Mouse (Mus musculus) lung, postnatal 36 days (tissue): ENCODE measurements around the gene Prkcd.

Experiments used
- DNase-seq: peaks from one replicate; pipeline ENCODE4 v3.0.0; 2022; ENCODE audit warnings: mixed read lengths

The Prkcd gene

DNA sequence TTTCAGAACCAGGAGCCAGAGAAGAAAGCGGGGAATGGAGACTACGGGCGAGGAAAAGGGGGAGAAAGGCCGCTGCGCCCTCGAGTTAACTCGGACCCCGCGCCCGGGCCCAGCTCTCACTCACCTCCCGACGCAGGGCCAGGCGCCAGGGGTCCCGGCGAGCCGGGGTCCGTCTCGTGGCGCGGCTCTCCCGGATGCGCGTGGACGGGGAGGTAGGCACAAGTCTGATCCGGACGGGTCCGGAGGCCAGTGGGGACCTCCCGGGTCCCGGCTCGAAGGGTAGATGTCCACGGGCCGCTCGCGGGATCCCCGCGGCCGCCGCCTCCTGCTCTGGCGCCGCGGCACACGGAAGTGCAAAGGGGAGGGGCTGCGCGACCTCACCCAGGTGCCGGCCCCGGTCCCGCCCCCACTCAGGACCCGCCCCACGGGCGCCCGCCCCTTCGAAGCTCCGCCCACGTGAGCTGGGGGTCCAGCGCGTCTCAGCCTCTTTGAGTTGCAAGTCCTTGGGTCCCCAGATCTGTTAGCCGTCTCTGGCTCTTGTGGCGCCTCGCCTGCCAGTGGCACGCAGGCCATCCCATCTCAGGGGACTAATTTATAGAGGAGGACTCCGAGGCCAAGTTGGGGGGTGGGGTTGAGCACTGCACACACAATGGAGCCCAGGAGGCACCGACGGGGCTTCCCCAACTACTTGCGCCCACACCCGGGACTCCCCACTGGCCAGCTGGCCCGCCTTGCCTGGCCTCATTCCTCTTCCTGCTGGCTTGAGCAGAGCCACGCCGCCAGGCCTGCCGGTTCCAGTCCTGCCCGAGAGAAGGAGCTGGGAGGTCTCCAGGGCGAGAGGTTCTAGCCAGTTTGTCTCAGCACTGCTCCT lies at the start of gene Prkcd:
Gene Prkcd (minus strand): TSS at position 355 of the 871 bp plus-strand sequence.
- peak; percentile 88 for DNase-seq

DNA sequence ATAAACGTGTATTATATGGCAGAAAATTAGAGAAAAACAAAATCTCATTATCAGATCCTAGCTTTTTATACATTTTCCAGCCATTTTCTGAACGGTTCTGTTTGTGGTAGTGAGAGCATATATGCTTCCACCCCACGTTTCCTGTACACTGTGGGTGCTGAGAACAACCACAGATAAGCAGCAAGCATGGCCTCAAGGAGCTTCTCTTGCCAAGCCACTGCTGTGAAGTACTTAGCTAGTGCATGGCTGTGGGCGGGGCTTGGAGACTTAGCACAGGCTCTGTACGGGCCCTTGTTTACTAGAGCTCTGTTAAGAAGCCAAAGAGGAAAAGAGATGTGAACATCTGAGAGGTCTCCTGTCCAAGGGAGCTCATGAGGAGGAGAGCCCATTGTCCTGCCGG lies 48.9 kb upstream of the Prkcd start:
- peak; percentile 87 for DNase-seq

- peak; percentile 96 for DNase-seq
Measured at GRCm38 (mm10) chr14:30671986-30672312, 45.9 kb upstream of the Prkcd start.

- no peak for DNase-seq
Measured at GRCm38 (mm10) chr14:30671095-30671985, 45.3 kb upstream of the Prkcd start.

GRCm38 (mm10) chr14:30670161-30670560 lies 44.2 kb upstream of the Prkcd start:
- DNase-seq, result no peak

DNA sequence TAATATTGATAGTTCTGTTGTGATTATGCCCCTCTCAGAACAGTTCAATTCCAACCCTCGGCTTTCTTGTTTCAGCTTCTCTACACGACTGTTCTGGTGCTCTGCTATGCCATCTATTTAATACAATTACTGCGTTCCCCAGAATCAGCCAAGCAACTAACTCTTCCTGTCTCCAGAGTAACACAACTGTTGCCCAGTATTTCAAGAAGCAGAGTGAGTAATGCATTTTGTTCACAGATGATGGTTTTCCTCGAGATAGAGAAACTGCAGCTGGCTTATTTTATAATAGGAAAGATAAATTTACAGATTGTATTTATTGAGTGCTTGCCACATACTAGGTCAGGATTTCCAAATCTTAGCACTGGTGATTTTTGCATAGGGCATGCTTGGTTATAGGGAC lies 40.6 kb upstream of the Prkcd start:
- no peak for DNase-seq

DNA sequence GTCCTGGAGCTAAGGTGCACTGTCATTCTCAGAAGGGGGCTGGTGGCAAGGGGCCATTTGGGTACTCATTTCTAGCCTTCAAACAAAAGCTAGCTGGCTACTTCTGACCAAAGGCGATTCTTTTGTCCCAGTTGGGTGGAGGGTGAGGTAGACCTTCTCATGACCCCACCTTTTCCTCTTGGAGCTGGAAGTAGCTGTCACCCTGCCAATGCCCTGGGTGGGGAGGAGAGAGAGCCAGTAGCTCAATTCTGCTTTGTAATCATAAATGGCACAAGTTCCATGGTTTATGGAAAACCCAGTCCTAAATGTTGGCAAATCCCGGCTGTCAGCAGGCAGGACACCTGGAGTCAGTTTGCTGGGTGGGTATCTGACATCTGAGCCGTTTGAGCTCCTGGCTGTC lies 40.1 kb upstream of the Prkcd start:
- DNase-seq, result peak; percentile 73

DNA sequence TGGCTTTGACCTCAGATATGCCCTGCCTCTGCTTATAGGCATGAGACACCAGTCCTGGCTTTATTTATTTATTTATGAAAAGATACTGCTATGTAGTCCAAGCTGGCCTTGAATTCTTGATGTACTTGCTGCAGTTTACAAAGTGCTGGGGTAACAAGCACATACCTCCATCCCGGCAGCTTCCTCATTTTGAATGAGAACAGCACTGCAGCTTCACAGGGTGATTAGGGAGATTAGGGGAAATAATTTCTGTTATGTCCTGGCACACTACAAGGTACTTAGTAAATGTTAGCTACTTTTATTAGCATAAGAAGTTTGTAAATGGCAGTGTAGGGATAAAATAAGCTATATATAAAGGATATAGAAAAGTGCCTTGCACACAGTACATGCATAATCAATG lies 29.5 kb upstream of the Prkcd start:
- no peak for DNase-seq

GRCm38 (mm10) chr14:30654691-30655228 lies 28.8 kb upstream of the Prkcd start:
- no peak for DNase-seq

DNA sequence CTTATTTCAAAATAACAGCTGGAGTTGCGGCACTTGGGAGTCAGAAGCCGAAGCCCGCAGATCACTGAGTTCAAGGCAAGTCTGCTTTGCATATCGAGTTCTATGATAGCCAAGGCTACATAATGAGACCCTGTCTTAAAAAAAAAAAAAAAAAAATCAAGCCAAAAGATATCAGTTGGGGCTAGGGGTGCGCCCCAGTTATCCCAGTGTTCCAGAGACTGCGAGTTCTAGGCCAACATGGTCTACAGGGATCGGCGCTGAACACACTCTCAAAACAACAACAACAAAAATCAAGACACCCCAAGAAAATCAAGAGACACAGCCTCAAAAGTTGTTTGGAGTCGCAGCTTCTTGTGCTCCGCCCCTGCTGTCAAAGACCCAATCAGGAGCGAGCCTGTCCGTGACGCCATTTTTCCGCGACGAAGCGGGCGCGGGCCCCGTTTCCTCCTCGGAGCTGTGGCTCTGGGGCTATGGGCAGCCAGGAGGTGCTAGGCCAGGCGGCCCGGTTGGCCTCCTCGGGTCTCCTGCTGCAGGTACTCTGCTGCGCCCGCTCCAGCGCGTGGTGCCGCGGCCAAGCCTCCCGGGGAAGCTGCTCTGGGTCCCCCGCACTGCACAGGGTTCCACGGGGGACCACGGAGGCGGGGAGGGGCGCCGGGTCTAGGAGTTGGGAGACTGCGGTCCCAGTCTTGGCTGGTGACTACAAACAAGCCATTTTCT lies 28.1 kb upstream of the Prkcd start, which contains the start of gene Rft1:
Gene Rft1 (plus strand): TSS at position 418 of the 717 bp plus-strand sequence.
- DNase-seq, result peak; percentile 98

- peak; percentile 92 for DNase-seq
Measured at GRCm38 (mm10) chr14:30650969-30651368, 25.0 kb upstream of the Prkcd start.

GRCm38 (mm10) chr14:30649745-30650144 lies 23.7 kb upstream of the Prkcd start:
- DNase-seq, result no peak

DNA sequence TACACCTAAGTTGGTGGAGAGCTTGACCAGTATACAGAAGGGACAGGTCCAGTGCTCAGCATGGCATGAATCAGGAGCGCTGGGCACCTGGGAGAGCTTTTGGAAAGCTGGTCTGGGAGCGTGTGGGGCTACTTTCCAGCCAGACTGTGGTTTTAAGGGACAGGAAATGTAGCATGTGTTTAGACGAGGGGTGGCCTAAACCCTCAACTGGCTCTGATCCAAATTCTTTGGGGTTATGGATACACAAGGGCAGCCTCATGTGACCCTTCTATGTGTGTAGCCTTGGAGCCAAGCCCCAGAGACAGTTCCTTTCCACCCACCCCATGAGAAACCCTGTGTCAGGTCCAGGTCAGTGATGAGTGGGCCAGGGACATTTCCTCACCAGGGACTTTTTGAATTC lies 22.5 kb upstream of the Prkcd start:
- DNase-seq, result no peak

GRCm38 (mm10) chr14:30646486-30646885 lies 20.5 kb upstream of the Prkcd start:
- no peak for DNase-seq

DNA sequence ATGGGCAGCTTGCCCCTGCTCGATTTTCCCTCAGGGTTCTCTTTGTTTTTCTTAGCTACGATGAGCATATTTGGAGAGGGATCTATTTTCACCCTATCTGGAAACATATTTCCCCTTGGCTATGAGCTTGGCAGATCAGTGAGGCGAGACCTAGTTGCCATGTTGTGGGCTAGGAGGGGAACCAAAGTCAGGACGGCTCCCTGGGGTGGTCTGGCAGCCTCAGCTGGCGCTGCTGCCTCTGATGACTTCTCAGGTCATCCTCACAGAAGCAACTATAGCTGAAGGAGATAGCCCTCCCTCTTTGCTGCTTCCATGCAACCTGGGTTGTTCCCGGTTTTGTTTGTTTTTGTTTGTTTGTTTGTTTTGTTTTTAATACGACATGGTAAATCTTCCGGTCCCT lies 19.1 kb upstream of the Prkcd start:
- DNase-seq, result no peak

DNA sequence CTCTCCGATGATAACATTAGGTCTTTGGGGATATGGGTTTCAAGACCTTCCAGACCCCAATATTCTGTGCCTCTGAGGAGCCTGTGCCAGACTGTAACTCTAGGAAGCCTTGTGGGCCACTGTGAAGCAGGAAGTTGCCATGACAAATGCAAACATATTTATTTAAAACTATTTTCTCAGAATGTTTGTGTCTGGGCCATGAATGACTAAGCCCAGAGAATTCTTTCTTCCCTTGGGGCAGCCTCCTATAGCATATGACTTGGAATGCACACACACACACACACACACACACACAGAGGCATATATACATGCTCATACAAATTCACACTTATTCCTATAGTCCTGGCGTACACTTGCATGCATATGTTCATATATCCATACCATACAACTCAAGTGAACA lies 18.0 kb upstream of the Prkcd start:
- no peak for DNase-seq

DNA sequence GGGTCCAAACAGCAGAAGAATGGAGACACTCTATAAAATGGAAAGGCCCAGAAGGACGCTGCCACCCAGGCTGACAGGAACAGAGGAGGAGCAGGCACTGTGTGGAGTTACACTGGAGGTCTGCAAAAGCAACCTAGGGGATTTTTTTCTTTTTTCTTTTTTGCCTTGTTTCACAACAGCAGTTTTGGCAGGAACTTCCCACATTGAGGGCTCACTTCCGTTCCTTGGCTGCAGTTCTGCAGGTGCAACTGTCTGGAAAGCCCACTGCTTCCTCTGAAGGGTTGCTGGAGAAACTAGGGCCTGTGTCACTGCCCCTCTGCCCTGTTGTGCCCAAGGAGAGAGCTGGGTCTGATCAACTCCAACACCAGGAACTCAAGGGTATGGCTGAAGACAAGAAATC lies 15.7 kb upstream of the Prkcd start:
- no peak for DNase-seq

DNA sequence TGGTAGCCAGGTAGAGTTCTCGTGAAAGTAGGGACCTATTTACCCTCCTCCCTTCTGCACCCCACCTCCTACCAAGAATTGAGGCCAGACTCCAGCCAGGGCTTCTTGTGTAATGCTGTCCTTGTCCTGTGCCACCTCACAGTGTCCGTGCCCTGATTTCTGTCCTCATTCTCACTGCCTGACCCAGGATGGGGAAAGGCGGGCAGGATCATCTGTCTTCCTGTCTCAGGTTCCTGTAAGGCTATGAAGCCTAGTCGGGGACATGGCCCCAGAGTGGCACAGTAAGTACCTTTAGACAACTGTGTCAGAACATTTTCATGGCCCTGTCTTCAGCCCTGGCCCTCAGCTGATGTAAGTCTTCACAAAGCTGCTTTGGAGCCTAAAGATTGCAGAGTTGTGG lies 12.7 kb upstream of the Prkcd start:
- DNase-seq, result no peak

DNA sequence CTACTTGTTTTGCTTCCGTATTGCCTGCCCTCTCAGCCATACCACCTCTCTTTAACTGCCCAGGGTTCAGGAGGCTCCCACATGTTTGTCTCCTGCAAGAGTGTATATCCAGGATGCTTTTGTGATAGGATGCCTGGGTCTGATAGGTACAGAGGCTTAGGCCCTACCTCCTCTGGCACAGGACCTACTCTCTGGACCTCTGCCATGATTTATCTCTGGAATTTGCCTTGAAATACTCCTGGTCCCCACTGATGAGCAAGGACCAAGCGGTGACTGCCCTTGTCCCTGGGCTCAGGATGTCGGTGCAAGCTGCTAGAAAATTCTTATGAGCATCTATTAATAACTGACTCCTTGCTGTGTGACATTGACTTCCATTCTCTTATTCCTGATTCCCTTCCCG lies 12.0 kb upstream of the Prkcd start:
- peak; percentile 64 for DNase-seq

DNA sequence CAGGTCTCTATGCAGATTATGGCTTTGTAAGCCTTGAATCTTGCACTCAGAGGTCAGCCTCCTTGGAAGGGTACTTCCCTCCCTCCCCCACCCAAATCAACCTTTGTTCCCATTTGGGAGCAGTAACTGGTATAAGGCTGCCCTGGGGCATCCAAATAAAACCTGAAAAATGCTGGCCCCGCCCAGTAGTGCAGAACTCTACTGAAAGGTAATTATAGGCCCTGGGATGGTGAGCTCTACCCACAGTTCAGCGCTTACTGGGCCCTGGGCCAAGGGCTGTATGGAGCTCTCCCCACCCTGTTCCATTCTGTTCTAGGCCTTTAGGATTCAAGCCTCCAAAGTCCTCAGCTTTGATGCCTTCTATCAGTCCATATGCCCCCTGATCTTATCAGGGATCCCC lies 11.1 kb upstream of the Prkcd start:
- DNase-seq, result no peak

DNA sequence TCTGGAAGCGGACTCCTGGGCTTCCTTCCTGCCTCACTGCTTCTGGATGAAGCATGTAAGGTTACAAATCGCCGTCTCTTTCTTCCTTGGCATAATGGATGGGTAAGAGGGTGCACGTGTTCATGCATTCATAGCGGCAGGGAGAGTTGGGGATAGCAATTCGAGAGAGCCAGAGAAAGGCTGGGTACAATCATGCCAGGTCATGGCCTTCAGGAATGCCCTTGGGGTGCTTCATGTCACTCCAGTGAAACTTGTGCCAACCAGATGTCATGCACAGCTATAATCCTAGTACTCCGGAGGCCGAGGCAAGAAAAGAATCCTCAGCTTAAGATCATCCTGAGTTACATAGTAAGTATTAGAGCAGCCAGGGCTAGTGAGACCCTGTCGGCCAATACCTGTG lies 10.5 kb upstream of the Prkcd start:
- DNase-seq, result no peak

DNA sequence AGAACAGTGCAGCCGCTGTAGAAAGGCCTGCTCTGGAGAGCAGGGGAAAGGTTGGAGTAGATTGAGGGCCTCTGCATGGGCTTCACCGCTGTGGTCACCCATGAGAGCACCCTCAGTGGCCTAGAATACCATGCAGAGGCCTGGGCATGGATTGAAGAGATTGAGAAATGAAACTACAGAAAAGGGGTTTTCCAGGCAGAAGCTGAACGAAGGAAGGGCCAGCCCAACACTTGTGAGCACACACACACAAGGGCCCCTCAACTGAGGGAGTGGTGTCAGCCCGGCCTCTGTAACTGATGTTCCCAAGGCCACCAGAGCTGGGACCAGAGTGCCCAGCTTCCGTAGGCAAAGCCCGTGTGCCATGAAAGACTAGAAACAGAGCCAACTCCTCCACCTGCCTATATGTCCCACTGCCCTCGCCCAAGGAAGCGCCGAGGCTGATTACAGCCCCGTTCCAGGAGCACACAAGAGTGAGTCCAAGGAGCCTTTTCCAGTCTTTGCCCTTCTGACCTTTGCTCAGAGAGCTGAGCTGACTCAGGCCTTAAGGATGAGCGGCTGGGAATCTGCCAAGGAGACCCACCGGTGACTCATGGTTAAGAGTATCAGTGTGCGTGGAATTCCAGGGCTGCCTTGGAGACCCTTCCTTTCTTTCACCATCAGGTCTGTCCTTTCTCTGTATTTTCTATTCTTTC lies 9.4 kb upstream of the Prkcd start:
- DNase-seq, result no peak
